Mouse (Mus musculus) neural tube, embryonic 14.5 days (tissue): ENCODE results near the gene Otog. TPM values are rescaled to one million over a fixed set of nuclear protein-coding genes. Genes with fewer than 3 reads are reported as not detected.

Experiments
- ATAC-seq: fragments of 200-750 bp; cut with Nextera tagmentation; 2 replicates; pipeline ENCODE4 v1.8.0; 2017; ENCODE audit warnings: low read depth, mild to moderate bottlenecking, moderate TSS enrichment, moderate library complexity
- H3K27ac ChIP-seq: fragments of 300-500 bp; sonication (generic); 2 replicates; pipeline ENCODE4 v1.5.1; 2014; ENCODE audit warnings: low read depth, mild to moderate bottlenecking, control low read depth, low read length, moderate library complexity, mixed read lengths
- H3K27me3 ChIP-seq: fragments of 300-500 bp; sonication (generic); 2 replicates; pipeline ENCODE4 v1.6.1; 2014; ENCODE audit warnings: low read length; ENCODE audit not compliant: control insufficient read depth, insufficient read depth
- H3K36me3 ChIP-seq: fragments of 300-500 bp; sonication (generic); 2 replicates; pipeline ENCODE4 v1.6.1; 2014; ENCODE audit warnings: low read length, mixed read lengths; ENCODE audit not compliant: control insufficient read depth, insufficient read depth
- H3K4me1 ChIP-seq: fragments of 300-500 bp; sonication (generic); 2 replicates; pipeline ENCODE4 v1.6.1; 2014; ENCODE audit warnings: low read length; ENCODE audit not compliant: control insufficient read depth, insufficient read depth
- H3K4me2 ChIP-seq: fragments of 300-500 bp; sonication (generic); 2 replicates; pipeline ENCODE4 v1.6.1; 2014; ENCODE audit warnings: mild to moderate bottlenecking, low read depth, low read length, control low read depth
- H3K4me3 ChIP-seq: fragments of 300-500 bp; sonication (generic); 2 replicates; pipeline ENCODE4 v1.5.1; 2014; ENCODE audit warnings: low read depth, low read length, control low read depth, mixed read lengths
- H3K9ac ChIP-seq: fragments of 300-500 bp; sonication (generic); replicated peaks from 2 replicates; pipeline ENCODE4 v1.6.1; 2014; ENCODE audit warnings: low read depth, mild to moderate bottlenecking, control low read depth, low read length, mixed read lengths
- H3K9me3 ChIP-seq: fragments of 300-500 bp; sonication (generic); 2 replicates; pipeline ENCODE4 v1.6.1; 2016; ENCODE audit warnings: low read length; ENCODE audit not compliant: control insufficient read depth
- WGBS: fragments of 180-500 bp; shearing (Covaris S2); extraction: QIAGEN DNeasy Blood & Tissue Kit; methylation state at CpG from one replicate; pipeline ENCODE4 v1.1.7; 2014; 5-methylcytosine and 5-hydroxymethylcytosine counted together
- polyA plus RNA-seq: library from polyadenylated mRNA; unstranded; fragments of >200 nt; fragmentation: Nextera tagmentation; extraction: Ambion mirVana; gene quantifications from 2 replicates; pipeline ENCODE4 v1.2.1, GENCODE M21; 2014

Gene Otog
- polyA plus RNA-seq, 1 experiment from 2014 or later: not detected

GRCm38 (mm10) chr7:46353875-46354274 is 113.1 kb downstream of the Otog start:
- Histone ChIP-seq H3K4me2 (no peak overlapping the region), H3K9me3 (no peaks in the 10 kb centered on the region), H3K4me1 (no peaks in the 10 kb centered on the region), H3K36me3 (no peaks in the 10 kb centered on the region), H3K9ac (no peak overlapping the region), H3K4me3 (no peak overlapping the region), H3K27ac (no peak overlapping the region), H3K27me3 (peaks cover 11% of the 10 kb centered on the region; the same call in 1 of the 2 replicates)
- ATAC-seq: no peak
- 71% methylated on average over 4 of the region's 4 CpGs for WGBS

Other genes starting within 250 kb of the Otog start
- 0.37 and 0.40 TPM in 2 replicates for gene Abcc6, start 210.7 kb upstream of the Otog start, polyA plus RNA-seq
- 26.0 and 28.5 TPM in 2 replicates for gene Nomo1, start 207.3 kb upstream of the Otog start, polyA plus RNA-seq
- 1.4 and 1.7 TPM in 2 replicates for gene Kcnj11, start 140.2 kb upstream of the Otog start, polyA plus RNA-seq
- 12.4 and 15.7 TPM in 2 replicates for gene Abcc8, start 61.0 kb upstream of the Otog start, polyA plus RNA-seq
- 1.3 and 1.6 TPM in 2 replicates for gene Ush1c, start 2.5 kb upstream of the Otog start, polyA plus RNA-seq
- 0.24 TPM in 1 of 2 replicates, not detected in the other for gene Myod1, start 135.5 kb downstream of the Otog start, polyA plus RNA-seq
- 16.1 and 20.5 TPM in 2 replicates for gene Kcnc1, start 155.5 kb downstream of the Otog start, polyA plus RNA-seq